Mouse (Mus musculus): ENCODE measurements around the gene Sipa1l3.
A peak's percentile ranks its signal among the peaks of the same experiment; 100 is the strongest.

The Sipa1l3 gene

GRCm38 (mm10) chr7:29411838-29412580 is 106.4 kb downstream of the Sipa1l3 start:
- DNase-seq (ENCODE audit: low spot score in 2 of 2), result no peak

GRCm38 (mm10) chr7:29411216-29411816 is 107.1 kb downstream of the Sipa1l3 start:
- peak in 1 of 2 experiments; percentile 18 for DNase-seq (ENCODE audit: low spot score in 2 of 2)

- no peak for DNase-seq (ENCODE audit: low spot score in 2 of 2)
Observed at GRCm38 (mm10) chr7:29410402-29410801, 108.0 kb downstream of the Sipa1l3 start.

GRCm38 (mm10) chr7:29406855-29407254 is 111.6 kb downstream of the Sipa1l3 start:
- no peak for DNase-seq (ENCODE audit: low spot score in 2 of 2)

- DNase-seq (ENCODE audit: low spot score in 2 of 2), result no peak
Observed at GRCm38 (mm10) chr7:29404126-29404525, 114.3 kb downstream of the Sipa1l3 start.

GRCm38 (mm10) chr7:29402015-29402414 is 116.4 kb downstream of the Sipa1l3 start:
- DNase-seq (ENCODE audit: low spot score in 2 of 2), result no peak

GRCm38 (mm10) chr7:29400451-29400850 is 118.0 kb downstream of the Sipa1l3 start:
- no peak for DNase-seq (ENCODE audit: low spot score in 2 of 2)

GRCm38 (mm10) chr7:29399056-29399455 is 119.4 kb downstream of the Sipa1l3 start:
- no peak for DNase-seq (ENCODE audit: low spot score in 2 of 2)

- DNase-seq (ENCODE audit: low spot score in 2 of 2), result no peak
Observed at GRCm38 (mm10) chr7:29397486-29397885, 121.0 kb downstream of the Sipa1l3 start.

GRCm38 (mm10) chr7:29396943-29397340 is 121.5 kb downstream of the Sipa1l3 start:
- DNase-seq (ENCODE audit: low spot score in 2 of 2), result no peak

- no peak for DNase-seq (ENCODE audit: low spot score in 2 of 2)
Observed at GRCm38 (mm10) chr7:29396216-29396942, 122.1 kb downstream of the Sipa1l3 start.

- DNase-seq (ENCODE audit: low spot score in 2 of 2), result no peak
Observed at GRCm38 (mm10) chr7:29395179-29395578, 123.3 kb downstream of the Sipa1l3 start.

- no peak for DNase-seq (ENCODE audit: low spot score in 2 of 2)
Observed at GRCm38 (mm10) chr7:29393292-29393691, 125.1 kb downstream of the Sipa1l3 start.

- no peak for DNase-seq (ENCODE audit: low spot score in 2 of 2)
Observed at GRCm38 (mm10) chr7:29392805-29393204, 125.6 kb downstream of the Sipa1l3 start.

- no peak for DNase-seq (ENCODE audit: low spot score in 2 of 2)
Observed at GRCm38 (mm10) chr7:29391761-29392512, 126.5 kb downstream of the Sipa1l3 start.

GRCm38 (mm10) chr7:29391112-29391760 is 127.2 kb downstream of the Sipa1l3 start:
- no peak for DNase-seq (ENCODE audit: low spot score in 2 of 2)

- DNase-seq (ENCODE audit: low spot score in 2 of 2), result no peak
Observed at GRCm38 (mm10) chr7:29390234-29390633, 128.2 kb downstream of the Sipa1l3 start.

GRCm38 (mm10) chr7:29387524-29388068 is 130.8 kb downstream of the Sipa1l3 start:
- DNase-seq (ENCODE audit: low spot score in 2 of 2), result peak in 1 of 2 experiments; percentile 55

- DNase-seq (ENCODE audit: low spot score in 2 of 2), result no peak
Observed at GRCm38 (mm10) chr7:29386349-29386748, 132.1 kb downstream of the Sipa1l3 start.

GRCm38 (mm10) chr7:29385791-29386190 is 132.7 kb downstream of the Sipa1l3 start:
- no peak for DNase-seq (ENCODE audit: low spot score in 2 of 2)

- peak in 1 of 2 experiments; percentile 73 for DNase-seq (ENCODE audit: low spot score in 2 of 2)
Observed at GRCm38 (mm10) chr7:29383255-29383654, 135.2 kb downstream of the Sipa1l3 start.

Measured in left cerebral cortex, adult 9 months (tissue).